Mouse (Mus musculus): ENCODE measurements around the gene Ndst2. TPM values are rescaled to one million over a fixed set of nuclear protein-coding genes. Genes with fewer than 3 reads are reported as not detected.

Ndst2 gene
- polyA plus RNA-seq, 1 experiment from 2014 or later, result 18.2 TPM

DNA sequence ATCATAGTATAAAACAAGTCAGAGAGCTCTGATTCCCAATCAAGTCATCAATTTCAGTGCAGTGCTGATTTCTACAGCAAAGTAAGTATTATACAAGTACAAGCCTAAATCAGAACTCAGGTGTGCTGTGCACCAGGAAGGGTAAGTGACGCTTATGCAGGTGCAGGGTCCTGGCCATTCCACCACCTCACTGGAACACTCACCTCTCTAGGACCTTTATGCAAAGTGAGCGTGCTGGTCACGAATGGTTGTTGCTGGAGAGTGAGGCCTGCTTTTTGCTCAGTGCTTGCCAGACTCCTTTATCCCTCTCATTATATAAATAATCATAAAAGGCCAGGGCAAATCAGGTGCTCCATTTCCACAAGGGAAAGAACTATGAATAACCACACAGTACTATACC is 34.0 kb downstream of the Ndst2 start:
- Histone ChIP-seq H3K36me3 (ENCODE audit: insufficient read depth, low read length) (0 out of 2 replicates have a peak, but pooled peaks cover 4% of the 10 kb centered on the region), H3K4me2 (ENCODE audit: low read length) (no peak overlapping the region), H3K4me3 (replicated peaks; ENCODE audit: low read depth, low read length) (no peak overlapping the region), H3K27me3 (ENCODE audit: insufficient read depth, low read length) (no peaks in the 10 kb centered on the region), H3K9ac (ENCODE audit: low read depth, low read length) (no peak overlapping the region), H3K4me1 (replicated peaks; ENCODE audit: insufficient read depth, low read length) (peaks cover 25% of the 10 kb centered on the region), H3K9me3 (replicated peaks; ENCODE audit: low read length) (no peaks in the 10 kb centered on the region), H3K27ac (no peak overlapping the region)
- DNase-seq (ENCODE audit: low spot score), result no peak
- no peak for ATAC-seq (replicated peaks; ENCODE audit: low FRiP score, low read depth)
- WGBS, result 81% methylated on average over 3 of the region's 3 CpGs
- no peak for TF ChIP-seq CTCF (IDR thresholded peaks at IDR 0.05; ENCODE audit: low read depth)

DNA sequence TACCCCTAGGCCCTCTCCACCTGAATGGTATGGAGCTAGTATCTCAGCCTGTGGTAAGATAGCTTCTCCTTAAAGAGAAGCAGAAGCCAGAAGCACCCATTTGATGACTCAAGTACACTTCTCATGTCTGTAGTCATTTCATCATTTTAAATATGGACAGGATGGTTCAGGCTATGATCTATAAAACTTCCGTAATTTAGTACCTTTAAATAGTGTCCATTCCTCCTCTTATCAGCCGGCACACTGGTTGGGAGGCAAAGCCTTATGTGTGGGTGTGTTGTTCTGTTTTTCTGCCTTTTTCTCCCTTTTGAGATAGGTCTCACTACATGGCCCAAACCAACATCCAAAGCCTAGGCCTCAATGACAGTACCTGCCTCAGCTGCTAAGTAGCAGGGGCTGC is 35.8 kb downstream of the Ndst2 start:
- no peak overlapping the region for H3K9ac ChIP-seq (ENCODE audit: low read depth, low read length)
- TF ChIP-seq CTCF (IDR thresholded peaks at IDR 0.05; ENCODE audit: low read depth), result no peak
- no peak for DNase-seq (ENCODE audit: low spot score)
- H3K27ac ChIP-seq, result no peak overlapping the region
- no peaks in the 10 kb centered on the region for H3K9me3 ChIP-seq (replicated peaks; ENCODE audit: low read length)
- H3K36me3 ChIP-seq (ENCODE audit: insufficient read depth, low read length), result peaks cover 9% of the 10 kb centered on the region; the same call in 1 of the 2 replicates
- no peak overlapping the region for H3K4me3 ChIP-seq (replicated peaks; ENCODE audit: low read depth, low read length)
- H3K4me1 ChIP-seq (replicated peaks; ENCODE audit: insufficient read depth, low read length), result peaks cover 30% of the 10 kb centered on the region
- ATAC-seq (replicated peaks; ENCODE audit: low FRiP score, low read depth), result no peak
- WGBS, result 75% methylated on average over 2 of the region's 2 CpGs
- H3K27me3 ChIP-seq (ENCODE audit: insufficient read depth, low read length), result no peaks in the 10 kb centered on the region
- H3K4me2 ChIP-seq (ENCODE audit: low read length), result no peak overlapping the region

DNA sequence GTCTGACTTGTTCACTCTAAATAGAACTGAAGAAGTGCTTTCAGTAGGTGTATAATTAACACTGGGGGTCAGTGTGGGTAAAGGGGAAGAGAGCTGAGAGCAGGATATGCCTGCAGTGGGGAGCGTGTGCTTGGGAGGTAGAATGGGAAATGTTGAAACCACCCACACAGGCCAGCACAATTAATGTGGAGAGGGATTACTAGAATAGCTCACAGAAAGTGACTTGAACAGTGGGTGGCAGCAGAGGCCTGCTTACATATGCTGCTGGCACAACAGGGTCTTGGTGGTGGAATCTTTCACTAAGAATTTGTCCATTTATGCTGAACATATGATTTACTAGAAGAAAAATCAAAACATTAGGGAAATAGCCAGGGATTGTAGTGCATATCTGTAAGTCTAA is 37.4 kb downstream of the Ndst2 start:
- Histone ChIP-seq H3K9ac (ENCODE audit: low read depth, low read length) (no peak overlapping the region), H3K4me2 (ENCODE audit: low read length) (peak overlapping the region; percentile 85), H3K36me3 (ENCODE audit: insufficient read depth, low read length) (peaks cover 22% of the 10 kb centered on the region), H3K9me3 (replicated peaks; ENCODE audit: low read length) (no peaks in the 10 kb centered on the region), H3K27ac (no peak overlapping the region), H3K4me1 (replicated peaks; ENCODE audit: insufficient read depth, low read length) (peaks cover 29% of the 10 kb centered on the region), H3K4me3 (replicated peaks; ENCODE audit: low read depth, low read length) (peak overlapping the region; percentile 92; the same call in 1 of the 2 replicates), H3K27me3 (ENCODE audit: insufficient read depth, low read length) (no peaks in the 10 kb centered on the region)
- DNase-seq (ENCODE audit: low spot score) (peak; percentile 87), ATAC-seq (replicated peaks; ENCODE audit: low FRiP score, low read depth) (no peak)
- WGBS, result 4% methylated on average over 1 of the region's 1 CpGs
- peak; percentile 72 for TF ChIP-seq CTCF (IDR thresholded peaks at IDR 0.05; ENCODE audit: low read depth)

DNA sequence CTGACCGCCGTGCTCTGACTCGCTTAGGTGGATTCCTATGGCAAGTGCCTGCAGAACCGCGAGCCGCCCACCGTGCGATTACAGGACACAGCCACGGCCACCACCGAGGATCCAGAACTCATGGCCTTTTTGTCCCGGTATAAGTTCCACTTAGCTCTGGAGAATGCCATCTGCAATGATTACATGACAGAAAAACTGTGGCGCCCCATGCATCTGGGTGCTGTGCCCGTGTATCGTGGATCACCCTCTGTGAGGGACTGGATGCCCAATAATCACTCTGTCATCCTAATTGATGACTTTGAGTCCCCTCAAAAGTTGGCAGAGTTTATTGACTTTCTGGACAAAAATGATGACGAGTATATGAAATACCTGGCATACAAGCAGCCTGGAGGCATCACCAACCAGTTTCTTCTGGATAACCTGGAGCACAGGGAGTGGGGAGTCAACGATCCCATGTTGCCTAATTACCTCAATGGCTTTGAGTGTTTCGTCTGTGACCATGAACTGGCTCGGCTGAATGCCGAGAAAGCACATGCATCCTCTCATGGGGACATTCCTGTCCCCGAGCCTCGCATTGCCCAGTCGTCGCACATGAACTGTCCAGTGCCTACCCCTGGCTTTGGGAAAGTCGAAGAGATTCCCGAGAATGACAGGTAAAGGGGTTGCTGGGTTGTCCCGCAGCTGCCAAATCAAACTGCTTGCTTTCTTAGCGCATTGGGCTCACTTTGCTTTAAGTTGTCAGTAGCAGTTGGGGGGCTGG is 38.4 kb downstream of the Ndst2 start:
- TF ChIP-seq CTCF (IDR thresholded peaks at IDR 0.05; ENCODE audit: low read depth), result no peak
- no peaks in the 10 kb centered on the region for H3K9me3 ChIP-seq (replicated peaks; ENCODE audit: low read length)
- DNase-seq (ENCODE audit: low spot score), result no peak
- H3K27ac ChIP-seq, result peak overlapping the region; percentile 99
- 7% methylated on average over 27 of the region's 27 CpGs for WGBS
- no peaks in the 10 kb centered on the region for H3K27me3 ChIP-seq (ENCODE audit: insufficient read depth, low read length)
- peak overlapping the region; percentile 92 for H3K9ac ChIP-seq (ENCODE audit: low read depth, low read length)
- ATAC-seq (replicated peaks; ENCODE audit: low FRiP score, low read depth), result no peak
- peak overlapping the region; percentile 85 for H3K4me2 ChIP-seq (ENCODE audit: low read length)
- peaks cover 24% of the 10 kb centered on the region; the same call in 1 of the 2 replicates for H3K4me1 ChIP-seq (replicated peaks; ENCODE audit: insufficient read depth, low read length)
- H3K4me3 ChIP-seq (replicated peaks; ENCODE audit: low read depth, low read length), result peak overlapping the region; percentile 92
- H3K36me3 ChIP-seq (ENCODE audit: insufficient read depth, low read length), result peaks cover 32% of the 10 kb centered on the region

DNA sequence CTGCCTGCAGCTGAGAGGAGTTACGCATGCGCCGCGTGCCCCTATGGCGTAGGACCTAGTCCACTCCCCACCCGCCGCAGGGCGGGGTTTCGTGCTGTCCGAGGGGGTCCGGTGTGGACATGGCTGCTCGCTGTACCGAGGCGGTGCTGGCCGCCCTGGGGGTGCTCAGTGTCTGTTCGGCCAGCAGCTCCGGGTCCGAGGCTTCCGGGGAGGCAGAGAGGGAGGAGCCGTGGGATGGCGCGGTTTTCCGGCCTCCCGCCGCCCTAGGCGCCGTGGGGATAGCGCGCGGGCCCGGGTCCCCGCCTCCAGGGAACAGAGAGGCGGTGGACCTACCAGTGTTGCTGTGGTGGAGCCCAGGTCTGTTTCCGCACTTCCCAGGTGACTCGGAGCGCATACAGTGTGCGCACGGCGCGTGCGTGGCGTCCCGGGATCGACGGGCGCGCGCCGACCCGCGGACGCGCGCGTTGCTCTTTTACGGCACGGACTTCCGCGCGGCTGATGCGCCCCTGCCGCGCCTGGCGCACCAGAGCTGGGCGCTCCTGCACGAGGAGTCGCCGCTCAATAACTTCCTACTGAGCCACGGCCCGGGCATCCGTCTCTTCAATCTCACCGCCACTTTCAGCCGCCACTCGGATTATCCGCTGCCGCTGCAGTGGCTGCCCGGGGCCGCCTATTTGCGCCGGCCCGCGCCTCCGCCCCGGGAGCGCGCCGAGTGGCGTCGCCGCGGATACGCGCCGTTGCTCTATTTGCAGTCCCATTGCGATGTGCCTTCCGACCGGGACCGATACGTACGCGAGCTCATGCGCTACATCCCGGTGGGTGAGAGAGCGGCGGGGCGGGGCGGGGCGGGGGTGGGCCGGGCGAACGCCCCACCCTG is 39.2 kb downstream of the Ndst2 start, which contains the start of gene Fut11:
Fut11 (plus strand) TSS at position 85 of the 877 bp plus-strand sequence.
- H3K36me3 ChIP-seq (ENCODE audit: insufficient read depth, low read length), result peaks cover 39% of the 10 kb centered on the region
- peak; percentile 95 for DNase-seq (ENCODE audit: low spot score)

More for the DNA sequence above, 39.2 kb downstream of the Ndst2 start, which contains the start of gene Fut11:
- ATAC-seq (replicated peaks; ENCODE audit: low FRiP score, low read depth), result peak; percentile 92
- Histone ChIP-seq H3K4me1 (replicated peaks; ENCODE audit: insufficient read depth, low read length) (peaks cover 24% of the 10 kb centered on the region; the same call in 1 of the 2 replicates), H3K9ac (ENCODE audit: low read depth, low read length) (peak within 1 kb of the TSS; percentile 92), H3K9me3 (replicated peaks; ENCODE audit: low read length) (no peaks in the 10 kb centered on the region), H3K27ac (peak within 1 kb of the TSS; percentile 99), H3K4me3 (replicated peaks; ENCODE audit: low read depth, low read length) (peak within 1 kb of the TSS; percentile 92), H3K27me3 (ENCODE audit: insufficient read depth, low read length) (no peaks in the 10 kb centered on the region), H3K4me2 (ENCODE audit: low read length) (peak within 1 kb of the TSS; percentile 85)
- TF ChIP-seq CTCF (IDR thresholded peaks at IDR 0.05; ENCODE audit: low read depth), result no peak
- under 1% methylated on average over 97 of the region's 111 CpGs for WGBS

Measured in kidney, postnatal 0 days (tissue).